Comparison of ENCODE assay signal across 8 mouse cellular contexts in the genomic region with DNA sequence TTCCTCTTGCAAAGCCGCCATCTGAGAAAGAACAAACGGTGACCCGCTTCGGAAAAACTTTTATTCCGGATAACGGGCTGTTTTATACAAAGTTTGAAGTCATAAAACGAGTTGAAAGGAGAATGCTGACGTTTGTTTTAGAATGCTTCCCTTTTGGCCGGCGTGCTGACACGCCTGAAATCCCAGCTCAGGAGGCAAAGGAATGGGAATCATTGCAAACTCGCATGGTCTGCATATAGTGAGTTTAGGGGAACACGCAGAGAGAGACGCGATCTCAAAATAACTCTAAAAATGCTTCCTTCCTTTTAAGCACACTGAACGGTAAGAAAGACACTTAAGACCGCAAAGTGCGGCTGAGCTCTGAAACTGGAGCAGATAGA. TPM values are rescaled to one million over a fixed set of nuclear protein-coding genes. Genes with fewer than 3 reads are reported as not detected.
A peak's percentile ranks its signal among the peaks of the same experiment; 100 is the strongest.
DNase-seq lines count a peak whose midpoint lies in the region; ATAC-seq lines count a peak whose summit lies in the region.

No protein-coding gene starts in this region.

- H3K36me3 ChIP-seq in intestine, embryonic 14.5 days (ENCODE audit: control insufficient read depth, insufficient read depth, low read length): no peaks in the 10 kb centered on the region
- no peaks in the 10 kb centered on the region for H3K36me3 ChIP-seq in neural tube, embryonic 13.5 days

- DNase-seq in cerebellum, adult 9-10 months: peak; percentile 38
- DNase-seq in cerebellum, adult 11-12 months: no peak
- peak; percentile 48 for DNase-seq in retina, embryonic 14.5 days (ENCODE audit: low spot score)
- DNase-seq in retina, postnatal 1 day: no peak
- DNase-seq in intestine, embryonic 14.5 days (ENCODE audit: low spot score): no peak
- DNase-seq in T-cell, adult 2 months (ENCODE audit: low spot score): no peak
- DNase-seq in gastrocnemius, postnatal 4 days (ENCODE audit: low spot score in 2 of 2): no peak

- peak overlapping the region; percentile 82 for H3K4me3 ChIP-seq in intestine, embryonic 14.5 days (ENCODE audit: low read depth, low read length)
- H3K4me3 ChIP-seq in neural tube, embryonic 13.5 days: peak overlapping the region; percentile 80

- peak overlapping the region; percentile 84 for H3K4me2 ChIP-seq in intestine, embryonic 14.5 days (ENCODE audit: low read length)
- H3K4me2 ChIP-seq in neural tube, embryonic 13.5 days: peak overlapping the region; percentile 78

- WGBS in intestine, embryonic 14.5 days: 0% methylated on average over 18 of the region's 18 CpGs
- under 1% methylated on average over 18 of the region's 18 CpGs for WGBS in neural tube, embryonic 13.5 days

- peak overlapping the region; percentile 97 for H3K27ac ChIP-seq in intestine, embryonic 14.5 days (ENCODE audit: low read depth)
- H3K27ac ChIP-seq in neural tube, embryonic 13.5 days (replicated peaks): peak overlapping the region; percentile 99

- H3K27me3 ChIP-seq in intestine, embryonic 14.5 days (replicated peaks; ENCODE audit: control insufficient read depth, insufficient read depth, low read length): no peaks in the 10 kb centered on the region
- no peaks in the 10 kb centered on the region for H3K27me3 ChIP-seq in neural tube, embryonic 13.5 days

- peaks cover 9% of the 10 kb centered on the region; the same call in 1 of the 2 replicates for H3K4me1 ChIP-seq in intestine, embryonic 14.5 days (replicated peaks; ENCODE audit: control insufficient read depth, insufficient read depth, low read length)
- H3K4me1 ChIP-seq in neural tube, embryonic 13.5 days (replicated peaks): peaks cover 27% of the 10 kb centered on the region

- no peaks in the 10 kb centered on the region for H3K9me3 ChIP-seq in intestine, embryonic 14.5 days (ENCODE audit: control insufficient read depth, low read length)
- no peaks in the 10 kb centered on the region for H3K9me3 ChIP-seq in neural tube, embryonic 13.5 days

- H3K9ac ChIP-seq in intestine, embryonic 14.5 days (ENCODE audit: low read length): peak overlapping the region; percentile 98
- peak overlapping the region; percentile 99 for H3K9ac ChIP-seq in neural tube, embryonic 13.5 days

- no peak for ATAC-seq in intestine, embryonic 14.5 days (replicated peaks; ENCODE audit: low FRiP score, low TSS enrichment, low read depth)
- no peak for ATAC-seq in neural tube, embryonic 13.5 days (ENCODE audit: low read depth)

RNA-seq across cellular contexts. Expression of gene Pigl, which starts 0.4 kb away (rescaled TPM):
- 12.0 and 13.5 TPM in 2 replicates for polyA plus RNA-seq in intestine, embryonic 14.5 days (2014; fragmentation: Nextera tagmentation; extraction: Ambion mirVana)
- polyA plus RNA-seq in neural tube, embryonic 13.5 days (2015; fragmentation: Nextera tagmentation; extraction: Ambion mirVana): 7.7 and 9.5 TPM in 2 replicates
- total RNA-seq in gastrocnemius, postnatal 4 days (2021): 1 to 10 TPM; 5.3 to 6.2 TPM

RNA-seq across cellular contexts. Expression of gene Ncor1, which starts 0.5 kb away (rescaled TPM):
- 139 and 158 TPM in 2 replicates for polyA plus RNA-seq in intestine, embryonic 14.5 days (2014; fragmentation: Nextera tagmentation; extraction: Ambion mirVana)
- polyA plus RNA-seq in neural tube, embryonic 13.5 days (2015; fragmentation: Nextera tagmentation; extraction: Ambion mirVana): 185 and 190 TPM in 2 replicates
- 100 to 1,000 TPM; 169 to 170 TPM for total RNA-seq in gastrocnemius, postnatal 4 days (2021)

Comparison
In these comparisons a context has a peak if more than half of its experiments do, and no peak if none do; other contexts are left out.
1. DNase-seq: peak in cerebellum, adult 9-10 months (single experiment) and retina, embryonic 14.5 days (single experiment); none in cerebellum, adult 11-12 months (single experiment), retina, postnatal 1 day (single experiment), intestine, embryonic 14.5 days (single experiment), T-cell, adult 2 months (single experiment) and gastrocnemius, postnatal 4 days (0 of 2).